Mouse (Mus musculus) liver, adult (tissue): ENCODE measurements around the gene Mettl9.

ENCODE experiments used
- GATA4 ChIP-seq: IDR thresholded peaks from 2 replicates; pipeline ENCODE4 v1.6.1; 2014; ENCODE audit warnings: mild to moderate bottlenecking, low read length; ENCODE audit not compliant: insufficient replicate concordance

Mettl9 gene

DNA sequence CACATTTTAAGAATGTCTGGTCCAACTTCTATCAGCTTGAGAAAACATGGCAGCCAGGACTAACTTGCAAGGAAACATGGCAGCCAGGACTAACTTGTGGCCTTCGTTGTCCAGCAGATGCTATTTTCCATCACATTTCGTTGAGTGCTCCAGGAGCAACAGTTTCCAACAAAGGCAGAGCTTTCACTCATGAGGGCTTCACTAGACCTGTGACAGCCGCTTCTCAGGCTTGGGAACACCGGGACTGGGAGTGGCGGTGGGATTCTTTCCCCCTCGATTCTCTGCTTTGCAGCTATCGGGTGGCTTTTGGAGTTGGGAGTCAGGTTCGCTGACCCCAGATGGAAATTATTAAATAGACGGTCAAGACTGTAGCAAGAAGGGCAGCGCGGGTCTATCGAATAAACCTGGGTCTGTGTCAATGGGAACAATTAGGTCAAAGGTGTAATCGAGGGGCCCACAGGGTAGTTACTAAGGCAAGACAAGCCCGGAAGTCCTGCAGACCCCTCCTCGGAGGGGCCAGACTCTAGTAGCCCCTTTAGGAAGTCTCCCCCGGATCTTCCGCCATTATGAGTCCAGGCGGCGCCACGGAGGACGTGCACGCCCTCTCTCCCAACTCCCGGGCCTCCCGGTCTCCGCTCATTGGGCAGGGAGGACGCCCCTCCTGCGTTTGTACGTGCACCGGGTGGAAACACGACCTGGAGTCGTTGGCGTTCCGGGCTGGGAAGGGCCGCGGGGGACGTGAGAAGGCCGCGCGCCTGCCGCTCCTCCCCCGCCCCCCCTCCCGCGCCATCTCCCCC is at the start of gene Mettl9:
Gene Mettl9 (plus strand): TSS at position 590 of the 797 bp plus-strand sequence.
- TF ChIP-seq GATA4: no peak

DNA sequence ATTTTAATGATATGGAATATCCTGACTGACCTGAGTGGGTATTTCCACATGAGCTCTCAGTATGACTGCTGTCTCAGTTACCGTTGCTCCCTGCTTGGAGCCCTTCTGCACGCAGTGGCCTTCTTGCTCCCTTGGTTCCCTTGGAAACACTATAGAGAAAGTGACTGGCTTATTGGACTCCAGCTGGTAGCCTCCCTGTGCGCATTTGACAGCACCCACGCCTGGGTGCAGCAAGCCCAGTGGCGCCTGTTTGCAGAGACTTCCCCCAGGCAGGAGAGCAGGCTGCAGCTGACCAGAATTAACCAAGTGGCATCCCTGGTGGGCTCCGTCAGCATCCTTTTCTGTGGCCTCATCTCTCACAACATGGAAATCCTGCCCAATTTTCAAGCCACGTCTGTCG is 43.1 kb upstream of the Mettl9 start:
- TF ChIP-seq GATA4: no peak

DNA sequence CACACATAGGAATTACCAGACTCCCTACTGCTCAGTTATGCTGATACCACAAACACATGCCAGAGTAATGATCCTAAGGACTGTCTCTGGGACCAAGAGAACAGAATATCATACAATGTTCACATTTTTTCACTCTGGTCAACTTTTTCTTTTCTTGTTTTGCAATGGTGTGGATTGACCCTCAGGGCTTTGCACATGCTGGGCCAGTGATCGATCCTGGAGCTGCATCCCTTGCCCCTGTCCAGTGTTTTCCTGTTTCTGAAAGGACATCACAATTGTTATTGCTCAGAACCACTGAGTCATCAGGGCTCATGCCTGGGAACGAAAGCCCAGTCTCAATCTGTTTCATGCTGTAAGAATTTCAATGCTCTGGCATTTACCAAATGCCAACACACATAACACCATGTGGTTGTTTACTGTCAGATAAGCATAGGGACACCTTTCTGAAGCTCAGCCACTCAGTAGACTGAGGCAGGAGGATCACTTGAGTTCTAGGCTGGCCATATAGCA is 35.2 kb upstream of the Mettl9 start:
- no peak for TF ChIP-seq GATA4

DNA sequence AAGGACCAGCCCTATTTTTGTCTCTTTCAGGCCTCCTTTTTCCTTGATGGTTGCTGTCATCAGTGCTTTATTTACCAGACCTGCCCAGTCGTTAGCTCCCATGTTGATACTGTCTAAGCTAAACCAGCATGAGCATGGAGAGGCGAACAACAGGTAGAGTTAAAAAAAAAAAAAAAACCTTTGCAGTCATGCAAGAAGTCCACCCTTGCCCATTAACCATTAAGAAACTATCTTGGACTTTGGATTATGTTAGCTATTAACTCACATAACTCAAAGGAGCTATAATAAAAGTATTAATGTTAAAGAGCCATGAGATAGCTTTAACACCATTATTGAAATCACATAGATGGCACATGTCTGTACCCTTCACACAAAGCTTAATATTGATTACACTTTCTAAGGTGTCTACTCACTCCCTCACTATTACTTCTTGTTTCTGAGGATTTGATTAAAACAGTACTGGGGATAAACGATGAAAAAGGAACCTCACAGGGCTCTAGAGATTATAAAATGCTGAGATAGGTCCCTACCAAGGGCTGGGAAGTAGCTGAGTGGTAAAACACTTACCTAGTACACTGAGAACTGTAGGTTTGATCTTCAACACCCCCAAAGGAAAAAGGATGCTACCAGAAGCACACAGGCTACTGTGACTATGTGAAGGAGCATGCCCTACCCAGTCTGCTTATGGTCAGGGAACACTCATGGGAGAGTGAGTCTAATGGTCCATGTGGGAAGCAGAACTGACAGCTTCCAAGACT is 34.0 kb upstream of the Mettl9 start:
- no peak for TF ChIP-seq GATA4

DNA sequence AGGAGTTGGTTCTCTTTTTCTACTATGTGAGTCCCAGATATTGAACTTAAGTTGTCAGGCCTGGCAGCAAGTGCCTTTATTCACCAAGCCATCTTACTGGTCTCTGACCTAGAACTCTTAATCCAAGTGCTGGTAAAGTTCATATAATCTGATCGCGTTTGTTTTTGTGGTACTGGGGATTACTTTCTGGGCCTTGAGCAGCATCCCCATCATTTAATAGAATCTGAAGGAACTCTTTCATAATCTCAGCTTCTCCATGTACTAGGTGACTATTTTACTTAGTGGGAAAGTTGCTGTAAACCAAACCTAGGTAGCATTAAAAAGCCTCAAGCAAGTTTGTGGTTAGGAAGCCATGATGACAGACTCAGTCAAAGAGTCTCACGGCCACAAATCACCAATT is 32.4 kb upstream of the Mettl9 start:
- TF ChIP-seq GATA4: no peak

DNA sequence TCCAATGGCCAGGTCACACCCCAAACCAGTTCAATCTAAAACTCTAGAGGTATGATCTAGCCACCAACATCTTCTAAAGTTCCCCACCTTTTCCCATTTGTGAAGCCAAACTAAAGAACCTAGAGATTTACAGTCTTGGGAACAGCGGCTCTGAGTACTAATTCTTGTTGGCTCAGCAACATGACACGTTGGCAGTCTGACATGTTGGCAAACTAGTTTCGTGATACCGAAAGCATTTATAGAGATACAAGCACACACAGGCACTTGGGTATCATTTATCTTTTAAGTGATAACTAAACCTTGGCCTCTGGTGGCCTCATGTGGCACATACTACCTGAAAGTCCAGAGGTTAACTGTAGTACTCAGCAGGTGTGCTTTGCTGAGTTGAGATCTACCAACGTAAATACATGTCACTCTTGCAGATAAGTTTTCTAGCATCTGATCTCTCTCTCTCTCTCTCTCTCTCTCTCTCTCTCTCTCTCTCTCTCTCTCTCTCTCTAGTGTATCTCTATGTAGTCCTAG is 31.8 kb upstream of the Mettl9 start:
- TF ChIP-seq GATA4: no peak

DNA sequence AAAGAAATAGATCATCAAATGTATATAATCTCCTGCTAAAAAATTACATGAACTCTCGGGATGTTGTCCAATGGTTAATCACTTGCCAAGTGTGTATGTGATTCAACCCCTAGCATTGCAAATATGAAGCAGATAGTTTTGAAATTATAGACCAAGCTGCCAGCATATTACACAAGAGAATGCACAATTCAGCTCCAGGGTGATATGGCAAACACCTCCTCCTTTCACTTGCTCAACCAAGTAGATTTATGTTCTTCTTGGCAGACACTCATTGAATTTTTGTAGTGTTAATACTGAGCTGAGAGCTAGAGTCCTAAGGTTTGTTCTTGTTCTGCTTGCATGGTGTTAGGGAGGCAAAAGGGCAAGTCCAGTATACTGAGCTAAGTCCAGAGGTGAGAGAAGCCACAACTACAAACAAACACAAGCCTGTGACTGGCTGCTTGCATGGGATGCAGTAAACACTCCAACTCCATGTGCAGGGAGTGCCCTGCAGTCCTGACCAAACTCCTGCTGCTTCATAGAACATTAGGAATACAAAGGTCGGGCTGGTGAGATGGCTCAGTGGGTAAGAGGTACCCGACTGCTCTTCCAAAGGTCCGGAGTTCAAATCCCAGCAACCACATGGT is 30.3 kb upstream of the Mettl9 start:
- TF ChIP-seq GATA4: no peak

DNA sequence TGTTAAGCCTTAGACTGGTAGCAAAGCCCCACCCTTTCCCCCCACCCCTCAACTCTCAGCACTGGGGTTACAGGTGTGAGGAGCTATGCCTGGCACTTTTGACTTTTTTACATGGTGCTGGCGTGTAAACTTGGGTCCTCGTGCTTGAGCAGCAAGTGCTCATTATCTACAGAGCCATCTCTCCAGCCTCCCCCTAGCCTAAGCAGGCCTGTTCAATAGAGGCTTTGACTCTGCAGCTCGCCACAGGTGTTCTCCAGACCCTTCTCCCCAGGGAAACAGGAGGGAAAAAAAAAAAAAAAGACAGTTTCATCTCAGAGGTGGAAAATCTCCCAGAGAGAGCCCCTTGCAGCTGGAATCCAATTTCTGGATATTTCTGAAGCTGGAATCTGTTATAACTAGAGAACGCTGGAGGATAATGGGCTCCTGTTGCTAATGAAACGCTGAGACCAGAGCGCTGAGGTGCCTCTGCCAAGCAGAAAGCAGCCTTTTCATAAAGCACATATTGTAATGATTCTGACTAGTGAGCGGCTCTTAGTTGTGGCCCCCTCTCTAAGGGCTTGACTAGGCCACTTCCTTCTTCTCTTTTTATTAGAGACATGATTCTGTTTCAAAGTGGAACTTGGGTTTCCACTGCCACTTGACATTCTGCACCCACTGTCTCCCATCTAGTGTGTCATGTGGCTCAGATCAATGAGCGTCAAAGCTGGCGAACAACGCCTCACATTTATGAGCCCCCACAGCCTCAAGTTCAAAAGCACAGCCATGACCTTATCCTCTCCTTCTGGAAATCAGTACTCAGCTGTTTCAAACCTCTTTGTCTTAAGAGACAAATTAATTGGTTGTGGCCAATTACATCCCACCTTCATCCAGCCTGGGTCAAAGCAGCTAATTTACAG is 22.2 kb upstream of the Mettl9 start:
- TF ChIP-seq GATA4: no peak

DNA sequence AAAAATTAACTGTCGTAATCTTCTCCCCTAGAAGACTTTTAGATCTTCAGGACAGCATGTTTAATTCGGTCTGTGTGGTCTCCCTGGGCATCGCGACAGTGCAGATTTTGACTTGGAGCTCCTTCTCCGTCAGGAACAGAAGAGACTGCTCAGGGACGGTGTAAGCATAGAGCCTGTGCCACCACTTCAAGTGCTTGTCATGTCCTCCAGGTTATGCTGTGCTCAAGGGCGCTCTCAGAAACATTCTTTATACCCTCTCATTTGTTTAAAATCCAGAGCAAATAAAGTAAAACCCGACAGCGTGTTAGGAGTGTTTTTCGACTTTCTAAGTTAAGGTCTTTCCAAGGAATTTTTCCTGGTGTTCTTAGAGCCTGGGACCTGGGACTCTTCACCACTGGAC is 19.8 kb upstream of the Mettl9 start:
- TF ChIP-seq GATA4: no peak

DNA sequence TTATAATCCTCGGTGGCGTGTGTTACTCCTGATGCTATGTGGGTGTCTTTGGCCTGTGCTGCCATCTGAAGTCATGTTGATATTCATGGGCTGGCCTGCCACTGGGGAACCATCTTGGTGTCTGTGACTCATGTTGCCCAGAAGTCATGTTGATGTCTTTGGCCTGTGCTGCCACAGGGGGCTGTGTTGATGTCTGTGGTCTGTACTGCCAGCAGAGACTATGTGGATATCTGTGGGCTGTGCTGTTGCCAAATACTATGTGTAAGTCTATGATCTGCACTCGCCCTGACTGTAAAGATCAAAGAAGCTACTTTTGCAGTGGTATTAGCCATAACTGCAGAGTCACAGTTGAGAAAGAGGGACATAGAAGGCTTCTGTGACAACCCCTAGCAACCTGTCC is 15.5 kb upstream of the Mettl9 start:
- no peak for TF ChIP-seq GATA4

DNA sequence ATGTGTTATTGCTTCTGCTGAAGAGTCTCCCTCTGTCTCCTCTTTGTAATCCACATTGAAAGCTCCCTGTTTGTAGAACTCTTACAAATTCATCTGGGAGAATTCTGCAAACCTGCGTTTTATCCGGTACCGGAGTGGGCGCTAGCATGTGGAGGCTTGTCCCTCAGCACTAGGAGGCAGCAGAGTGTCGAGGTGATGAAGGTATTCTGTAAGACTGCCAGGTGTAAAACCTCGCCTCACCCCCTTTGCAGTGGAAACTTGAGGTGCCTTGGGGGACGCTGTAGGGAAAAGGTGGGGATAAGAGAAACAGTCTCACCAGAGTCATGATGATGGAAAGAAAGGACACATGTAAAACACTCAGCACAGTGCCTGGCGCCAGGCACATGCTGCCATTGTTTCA is 14.0 kb upstream of the Mettl9 start:
- no peak for TF ChIP-seq GATA4

DNA sequence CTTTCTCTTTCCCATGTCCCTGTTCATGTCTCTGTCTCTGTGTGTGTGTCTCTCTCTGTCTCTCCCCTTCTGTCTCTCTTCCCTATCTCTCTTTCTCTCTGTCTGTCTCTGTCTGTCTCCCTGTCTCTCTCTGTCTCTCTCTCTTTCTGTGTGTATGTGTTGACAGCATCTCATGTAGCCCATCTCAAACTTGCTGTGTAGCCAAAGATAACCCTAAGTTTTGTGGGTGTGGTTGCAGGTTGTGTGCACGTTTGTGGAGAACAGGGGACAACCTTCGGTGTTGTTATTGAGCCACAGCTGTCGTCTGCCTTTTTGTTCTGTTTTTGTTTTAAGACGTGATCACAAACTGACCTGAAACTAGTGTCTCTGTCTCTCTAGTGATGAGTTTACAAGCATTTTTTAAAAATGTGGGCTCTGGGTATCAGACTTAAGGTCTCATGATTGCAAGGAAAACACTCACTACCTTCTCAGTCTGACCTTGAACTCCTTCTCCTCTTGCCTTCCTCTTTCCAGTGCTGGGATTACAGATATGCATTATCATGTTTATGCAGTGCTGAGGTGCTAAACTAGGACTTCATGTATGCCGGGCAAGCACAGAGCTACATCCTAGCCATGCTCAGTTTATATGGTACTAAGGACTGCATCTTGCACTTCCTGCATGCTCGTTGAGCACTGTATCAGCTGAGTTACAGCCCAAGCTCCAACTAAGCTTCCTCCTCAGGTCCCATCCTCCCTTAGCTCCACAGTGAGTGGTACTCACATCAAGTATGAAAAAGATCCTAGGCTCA is 8.8 kb upstream of the Mettl9 start:
- TF ChIP-seq GATA4: no peak

DNA sequence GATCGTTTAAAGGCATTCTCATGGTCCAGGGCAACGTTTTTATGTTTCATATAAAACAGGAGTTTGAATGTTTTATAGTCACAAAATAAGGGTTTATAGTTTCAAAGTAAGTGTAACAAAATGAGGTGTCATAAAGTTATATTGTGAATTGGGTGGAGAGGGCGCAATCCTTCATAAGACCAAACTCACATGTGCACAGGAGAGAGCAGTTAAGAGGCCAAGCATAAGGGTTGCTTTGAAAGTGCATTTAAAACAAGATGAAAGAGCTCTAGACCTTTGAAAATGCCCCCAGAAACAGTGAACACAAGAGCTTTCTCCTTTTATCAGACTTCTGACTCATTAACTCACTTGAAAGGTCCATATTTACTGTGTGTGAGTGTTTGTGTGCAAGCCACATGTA is 7.9 kb upstream of the Mettl9 start:
- TF ChIP-seq GATA4: no peak

DNA sequence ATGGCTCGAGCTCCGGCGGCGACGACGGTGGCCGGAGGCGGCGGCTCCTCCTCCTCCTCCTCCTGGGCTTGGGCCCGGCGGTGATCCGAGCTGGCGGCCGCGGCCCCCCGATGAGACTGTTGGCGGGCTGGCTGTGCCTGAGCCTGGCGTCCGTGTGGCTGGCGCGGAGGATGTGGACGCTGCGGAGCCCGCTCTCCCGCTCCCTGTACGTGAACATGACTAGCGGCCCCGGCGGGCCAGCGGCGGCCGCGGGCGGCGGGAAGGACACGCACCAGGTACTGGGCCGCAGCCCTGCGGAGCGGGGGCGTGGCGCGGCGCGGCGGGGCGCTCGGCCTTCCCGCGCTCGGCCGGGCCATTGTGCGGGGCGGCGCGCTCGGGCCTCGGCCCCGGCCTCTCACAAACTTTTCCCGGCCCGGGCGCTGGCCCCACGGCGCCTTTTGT is 476 bp downstream of the Mettl9 start:
- no peak for TF ChIP-seq GATA4
